ENCODE assay signal across 9 mouse cellular contexts in the genomic region with DNA sequence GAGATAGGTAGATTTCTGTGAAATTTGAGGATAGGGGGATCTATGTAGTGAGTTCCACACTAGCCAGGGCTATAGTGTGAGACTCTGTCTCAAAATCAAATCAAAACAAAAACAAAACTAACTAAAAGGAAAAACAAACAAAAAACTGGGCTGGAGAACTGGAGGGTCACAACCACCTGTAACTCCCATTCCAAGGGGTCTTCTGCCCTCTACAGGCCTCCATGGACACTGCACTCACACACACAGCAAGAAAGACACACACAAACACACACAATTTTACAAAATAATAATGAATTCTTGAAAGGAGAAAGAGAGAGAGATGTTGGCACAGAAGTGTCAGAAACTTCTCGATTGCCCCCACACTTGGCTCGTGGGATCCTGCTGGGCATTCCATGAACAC. TPM values are rescaled to one million over a fixed set of nuclear protein-coding genes. Genes with fewer than 3 reads are reported as not detected.
DNase-seq lines count a peak whose midpoint lies in the region; ATAC-seq and TF ChIP-seq lines count a peak whose summit lies in the region.
"Had no signal": no experiment of that assay in that cellular context is flagged by ENCODE, and none has a peak within 500 bp of the region (broad histone marks: within the 10 kb centered on the region; RNA-seq: fewer than 3 reads in every experiment).

No protein-coding gene starts in this region.

- no peak for ATAC-seq in forebrain, embryonic 14.5 days

- H3K9ac ChIP-seq in forebrain, embryonic 14.5 days (ENCODE audit: low read length), result no peak overlapping the region
- H3K9ac ChIP-seq: midbrain, embryonic 12.5 days; stomach, embryonic 15.5 days had no signal

- H3K9me3 ChIP-seq in forebrain, embryonic 14.5 days (replicated peaks; ENCODE audit: control insufficient read depth, low read length), result no peaks in the 10 kb centered on the region
- H3K9me3 ChIP-seq: midbrain, embryonic 12.5 days; stomach, embryonic 15.5 days had no signal

- peak; percentile 76 for TF ChIP-seq CTCF in layer of hippocampus, adult 2 months (conservative IDR thresholded peaks at IDR 0.05)

- H3K27ac ChIP-seq in layer of hippocampus, adult 2 months, result no peak overlapping the region
- no peak overlapping the region for H3K27ac ChIP-seq in forebrain, embryonic 14.5 days (ENCODE audit: low read depth, low read length)
- H3K27ac ChIP-seq: midbrain, embryonic 12.5 days; stomach, embryonic 15.5 days had no signal

- no peak overlapping the region for H3K4me3 ChIP-seq in layer of hippocampus, adult 2 months
- H3K4me3 ChIP-seq in forebrain, embryonic 14.5 days (ENCODE audit: low read depth, low read length), result no peak overlapping the region
- H3K4me3 ChIP-seq: midbrain, embryonic 12.5 days; stomach, embryonic 15.5 days had no signal

- H3K27me3 ChIP-seq in forebrain, embryonic 14.5 days (replicated peaks; ENCODE audit: control insufficient read depth, insufficient read depth, low read length), result no peaks in the 10 kb centered on the region
- H3K27me3 ChIP-seq: stomach, embryonic 15.5 days had no signal

- DNase-seq in layer of hippocampus, adult 2 months (ENCODE audit: low spot score in 2 of 2), result no peak
- DNase-seq in layer of hippocampus, postnatal 36 days, result no peak
- peak; percentile 70 for DNase-seq in ES-CJ7 (ENCODE audit: low read depth, low spot score)
- DNase-seq in adrenal gland, postnatal 25 days, result peak; percentile 54
- peak; percentile 63 for DNase-seq in lung, postnatal 36 days
- no peak for DNase-seq in forebrain, embryonic 14.5 days (ENCODE audit: low spot score)
- DNase-seq in ovary, postnatal 10 days (ENCODE audit: low spot score), result no peak

- H3K4me1 ChIP-seq in forebrain, embryonic 14.5 days (ENCODE audit: control insufficient read depth, insufficient read depth, low read length), result no peaks in the 10 kb centered on the region

- no peak overlapping the region for H3K4me2 ChIP-seq in forebrain, embryonic 14.5 days (ENCODE audit: low read length)
- H3K4me2 ChIP-seq: midbrain, embryonic 12.5 days; stomach, embryonic 15.5 days had no signal

- no peaks in the 10 kb centered on the region for H3K36me3 ChIP-seq in forebrain, embryonic 14.5 days (ENCODE audit: control insufficient read depth, insufficient read depth, low read length)
- H3K36me3 ChIP-seq: midbrain, embryonic 12.5 days; stomach, embryonic 15.5 days had no signal

- whole genome bisulfite sequencing in forebrain, embryonic 14.5 days, result 82% methylated on average over 2 of the region's 2 CpGs

RNA-seq across cellular contexts. Expression of gene Sema4f, which starts 47.0 kb away (rescaled TPM):
- 10 to 100 TPM; 41.0 to 44.0 TPM for total RNA-seq in layer of hippocampus, adult 2 months (2021)
- total RNA-seq in layer of hippocampus, postnatal 36 days (2021), result 10 to 100 TPM; 41.0 to 41.2 TPM
- total RNA-seq in adrenal gland, postnatal 25 days (2021), result 1.00 and 1.4 TPM in 2 replicates
- polyA plus RNA-seq in forebrain, embryonic 14.5 days (2014; fragmentation: Nextera tagmentation; extraction: Ambion mirVana), result 4.0 and 5.7 TPM in 2 replicates

RNA-seq across cellular contexts. Expression of gene M1ap, which starts 54.2 kb away (rescaled TPM):
- total RNA-seq in layer of hippocampus, adult 2 months (2021), result not detected
- not detected for total RNA-seq in layer of hippocampus, postnatal 36 days (2021)
- total RNA-seq in adrenal gland, postnatal 25 days (2021), result not detected in 2 replicates
- 0.13 TPM in 1 of 2 replicates, not detected in the other for polyA plus RNA-seq in forebrain, embryonic 14.5 days (2014; fragmentation: Nextera tagmentation; extraction: Ambion mirVana)

Comparison
In these comparisons a context has a peak if more than half of its experiments do, and no peak if none do; other contexts are left out.
1. DNase-seq: peak in ES-CJ7 (single experiment), adrenal gland, postnatal 25 days (single experiment) and lung, postnatal 36 days (single experiment); none in layer of hippocampus, adult 2 months (0 of 2), layer of hippocampus, postnatal 36 days (0 of 2), forebrain, embryonic 14.5 days (single experiment) and ovary, postnatal 10 days (single experiment).
2. RNA of gene Sema4f, which starts 47.0 kb away (total RNA-seq): 41.0 to 44.0 TPM in layer of hippocampus, adult 2 months and 41.0 to 41.2 TPM in layer of hippocampus, postnatal 36 days; 1.00 to 1.4 TPM in adrenal gland, postnatal 25 days; every median in the first group is over 10 times any median in the second.